Comparison of ENCODE assay signal across 24 mouse cellular contexts in the genomic region with DNA sequence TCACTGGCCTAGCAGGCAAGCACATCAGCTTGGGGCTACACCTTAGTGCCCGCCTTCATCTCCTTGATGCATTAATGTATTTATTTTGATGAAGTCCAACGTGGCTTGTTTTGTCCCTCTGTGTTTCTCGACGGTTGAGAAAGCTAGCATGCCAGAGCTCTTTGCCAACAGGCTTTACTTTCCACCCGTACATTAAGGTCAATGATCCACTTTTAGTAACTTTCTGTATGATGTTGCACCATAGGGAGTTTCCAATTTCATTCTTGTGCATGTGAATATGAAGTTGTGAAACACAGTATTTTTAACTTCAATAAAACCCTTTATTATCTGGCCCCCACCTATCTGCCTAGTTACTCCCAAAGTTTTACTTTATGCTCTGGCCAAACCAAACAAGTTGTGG. TPM values are rescaled to one million over a fixed set of nuclear protein-coding genes. Genes with fewer than 3 reads are reported as not detected.
DNase-seq lines count a peak whose midpoint lies in the region; ATAC-seq lines count a peak whose summit lies in the region.
"Had no signal": no experiment of that assay in that cellular context is flagged by ENCODE, and none has a peak within 500 bp of the region (broad histone marks: within the 10 kb centered on the region; RNA-seq: fewer than 3 reads in every experiment).

No protein-coding gene starts in this region.

- H3K27me3 ChIP-seq in embryonic facial prominence, embryonic 14.5 days (replicated peaks; ENCODE audit: control insufficient read depth, insufficient read depth, low read length), result no peaks in the 10 kb centered on the region
- no peaks in the 10 kb centered on the region for H3K27me3 ChIP-seq in embryonic facial prominence, embryonic 10.5 days (replicated peaks; ENCODE audit: low read depth, poor library complexity, severe bottlenecking)
- no peaks in the 10 kb centered on the region for H3K27me3 ChIP-seq in embryonic facial prominence, embryonic 15.5 days
- no peaks in the 10 kb centered on the region for H3K27me3 ChIP-seq in forebrain, embryonic 13.5 days
- H3K27me3 ChIP-seq: embryonic facial prominence, embryonic 13.5 days; heart, embryonic 15.5 days; hindbrain, embryonic 13.5 days; Patski had no signal

- H3K9ac ChIP-seq in embryonic facial prominence, embryonic 14.5 days (ENCODE audit: low read depth, low read length), result no peak overlapping the region
- no peak overlapping the region for H3K9ac ChIP-seq in embryonic facial prominence, embryonic 15.5 days
- no peak overlapping the region for H3K9ac ChIP-seq in forebrain, embryonic 13.5 days
- H3K9ac ChIP-seq: embryonic facial prominence, embryonic 13.5 days; heart, embryonic 15.5 days; hindbrain, embryonic 13.5 days had no signal

- H3K9me3 ChIP-seq in embryonic facial prominence, embryonic 14.5 days (ENCODE audit: control insufficient read depth, low read length), result no peaks in the 10 kb centered on the region
- H3K9me3 ChIP-seq in embryonic facial prominence, embryonic 10.5 days, result no peaks in the 10 kb centered on the region
- H3K9me3 ChIP-seq in embryonic facial prominence, embryonic 15.5 days (replicated peaks), result no peaks in the 10 kb centered on the region
- no peaks in the 10 kb centered on the region for H3K9me3 ChIP-seq in forebrain, embryonic 13.5 days (replicated peaks)
- H3K9me3 ChIP-seq: embryonic facial prominence, embryonic 13.5 days; heart, embryonic 15.5 days; hindbrain, embryonic 13.5 days had no signal

- DNase-seq in embryonic facial prominence, embryonic 14.5 days (ENCODE audit: low spot score), result peak; percentile 64
- no peak for DNase-seq in embryonic facial prominence, embryonic 10.5 days (ENCODE audit: low spot score)
- DNase-seq in 416B (ENCODE audit: low read depth), result peak; percentile 3
- no peak for DNase-seq in cerebellum, adult 11 months
- DNase-seq: adrenal gland, adult 8-10 months; adrenal gland, postnatal 36 days; cerebellum, adult 11-12 months; cerebellum, adult 9-10 months; cerebellum, postnatal 25 days; gastrocnemius, postnatal 25 days; heart, adult 18-20 months; heart, postnatal 14 days; kidney, adult 2 months had no signal

- H3K27ac ChIP-seq in embryonic facial prominence, embryonic 14.5 days (replicated peaks; ENCODE audit: low read depth, low read length), result no peak overlapping the region
- H3K27ac ChIP-seq in embryonic facial prominence, embryonic 10.5 days (replicated peaks), result no peak overlapping the region
- 0 out of 2 replicates have a peak overlapping the region, but pooled peaks have one; percentile 34 for H3K27ac ChIP-seq in embryonic facial prominence, embryonic 15.5 days (replicated peaks)
- no peak overlapping the region for H3K27ac ChIP-seq in forebrain, embryonic 13.5 days
- H3K27ac ChIP-seq: embryonic facial prominence, embryonic 13.5 days; heart, embryonic 15.5 days; hindbrain, embryonic 13.5 days; hindbrain, postnatal 0 days had no signal

- ATAC-seq in embryonic facial prominence, embryonic 14.5 days (ENCODE audit: low read depth), result peak; percentile 41; the same call in 1 of the 2 replicates
- ATAC-seq in embryonic facial prominence, embryonic 15.5 days (ENCODE audit: insufficient number of reproducible peaks, low FRiP score, low TSS enrichment, low read depth), result no peak; the same call in 1 of the 2 replicates
- ATAC-seq in monocyte, adult 5-6 weeks (replicated peaks; ENCODE audit: insufficient number of reproducible peaks, low FRiP score, low TSS enrichment, poor library complexity, severe bottlenecking), result peak; percentile 64
- no peak for ATAC-seq in forebrain, embryonic 13.5 days
- ATAC-seq: activated CD4-positive, CD25-positive, alpha-beta regulatory T cell, adult 4 months; forebrain, embryonic 16.5 days; hindbrain, postnatal 0 days; Patski had no signal

- no peaks in the 10 kb centered on the region for H3K36me3 ChIP-seq in embryonic facial prominence, embryonic 14.5 days (ENCODE audit: control insufficient read depth, insufficient read depth, low read length)
- no peaks in the 10 kb centered on the region for H3K36me3 ChIP-seq in embryonic facial prominence, embryonic 10.5 days (replicated peaks)
- H3K36me3 ChIP-seq in embryonic facial prominence, embryonic 15.5 days, result no peaks in the 10 kb centered on the region
- no peaks in the 10 kb centered on the region for H3K36me3 ChIP-seq in forebrain, embryonic 13.5 days (ENCODE audit: poor library complexity, severe bottlenecking)
- H3K36me3 ChIP-seq: embryonic facial prominence, embryonic 13.5 days; heart, embryonic 15.5 days; hindbrain, embryonic 13.5 days had no signal

- 71% methylated on average over 5 of the region's 5 CpGs for WGBS in embryonic facial prominence, embryonic 14.5 days
- 91% methylated on average over 5 of the region's 5 CpGs for WGBS in embryonic facial prominence, embryonic 10.5 days
- WGBS in embryonic facial prominence, embryonic 15.5 days, result 70% methylated on average over 5 of the region's 5 CpGs
- WGBS in forebrain, embryonic 13.5 days, result 93% methylated on average over 5 of the region's 5 CpGs

- peaks cover 7% of the 10 kb centered on the region; the same call in 1 of the 2 replicates for H3K4me1 ChIP-seq in embryonic facial prominence, embryonic 14.5 days (ENCODE audit: control insufficient read depth, insufficient read depth, low read length)
- H3K4me1 ChIP-seq in embryonic facial prominence, embryonic 10.5 days, result peaks cover 14% of the 10 kb centered on the region
- H3K4me1 ChIP-seq in embryonic facial prominence, embryonic 15.5 days, result peaks cover 9% of the 10 kb centered on the region; the same call in 1 of the 2 replicates
- H3K4me1 ChIP-seq in forebrain, embryonic 13.5 days, result peaks cover 13% of the 10 kb centered on the region

- H3K4me2 ChIP-seq in embryonic facial prominence, embryonic 14.5 days (ENCODE audit: low read depth, low read length), result no peak overlapping the region
- H3K4me2 ChIP-seq in embryonic facial prominence, embryonic 15.5 days (replicated peaks), result no peak overlapping the region
- H3K4me2 ChIP-seq in forebrain, embryonic 13.5 days, result no peak overlapping the region
- H3K4me2 ChIP-seq: embryonic facial prominence, embryonic 13.5 days; heart, embryonic 11.5 days; heart, embryonic 15.5 days; hindbrain, embryonic 13.5 days had no signal

- H3K4me3 ChIP-seq in embryonic facial prominence, embryonic 14.5 days (ENCODE audit: low read depth, low read length), result no peak overlapping the region
- no peak overlapping the region for H3K4me3 ChIP-seq in embryonic facial prominence, embryonic 10.5 days
- H3K4me3 ChIP-seq in embryonic facial prominence, embryonic 15.5 days (replicated peaks), result no peak overlapping the region
- no peak overlapping the region for H3K4me3 ChIP-seq in forebrain, embryonic 13.5 days
- H3K4me3 ChIP-seq: embryonic facial prominence, embryonic 13.5 days; heart, embryonic 15.5 days; hindbrain, embryonic 13.5 days had no signal

RNA-seq across cellular contexts. Expression of a gene that starts 42.2 kb away (rescaled TPM):
- polyA plus RNA-seq in embryonic facial prominence, embryonic 14.5 days (2014; fragmentation: Nextera tagmentation; extraction: Ambion mirVana), result 32.8 and 33.8 TPM in 2 replicates
- polyA plus RNA-seq in embryonic facial prominence, embryonic 10.5 days (2016; fragmentation: Nextera tagmentation; extraction: Ambion mirVana), result 19.4 and 22.3 TPM in 2 replicates
- 23.6 and 23.9 TPM in 2 replicates for polyA plus RNA-seq in embryonic facial prominence, embryonic 15.5 days (2015; fragmentation: Nextera tagmentation; extraction: Ambion mirVana)
- total RNA-seq in monocyte, adult 5-6 weeks (2017), result 26.7 to 39.3 TPM (median 27.8 TPM) in 3 replicates
- polyA plus RNA-seq in forebrain, embryonic 13.5 days (2015; fragmentation: Nextera tagmentation; extraction: Ambion mirVana), result 21.3 and 21.5 TPM in 2 replicates

Comparison
In these comparisons a context has a peak if more than half of its experiments do, and no peak if none do; other contexts are left out.
1. ATAC-seq: peak in embryonic facial prominence, embryonic 14.5 days (single experiment) and monocyte, adult 5-6 weeks (single experiment); none in embryonic facial prominence, embryonic 15.5 days (single experiment) and forebrain, embryonic 13.5 days (single experiment).
2. DNase-seq: peak in embryonic facial prominence, embryonic 14.5 days (single experiment) and 416B (single experiment); none in embryonic facial prominence, embryonic 10.5 days (single experiment) and cerebellum, adult 11 months (single experiment).